Mouse (Mus musculus) heart, embryonic 16.5 days (tissue): ENCODE measurements around the gene Gm49383. TPM values are rescaled to one million over a fixed set of nuclear protein-coding genes. Genes with fewer than 3 reads are reported as not detected.
A peak's percentile ranks its signal among the peaks of the same experiment; 100 is the strongest.
"Not testable (repeated sequence)": the region's sequence is repeated elsewhere in the genome, so short reads cannot be mapped to it uniquely, and the experiment has no call there.

Source experiments
- ATAC-seq: fragments of 200-750 bp; cut with Nextera tagmentation; replicated peaks from 2 replicates; pipeline ENCODE4 v1.8.0; 2017; ENCODE audit warnings: moderate number of reproducible peaks; ENCODE audit not compliant: insufficient read depth, low FRiP score; ENCODE audit errors: extremely low read depth
- H3K27ac ChIP-seq: fragments of 300-500 bp; sonication (generic); 2 replicates; pipeline ENCODE4 v1.5.1; 2014; ENCODE audit warnings: mild to moderate bottlenecking, low read length, control low read depth, moderate library complexity
- H3K27me3 ChIP-seq: fragments of 300-500 bp; sonication (generic); 2 replicates; pipeline ENCODE4 v1.6.1; 2014; ENCODE audit warnings: low read length, mixed read lengths; ENCODE audit not compliant: control insufficient read depth, insufficient read depth
- H3K36me3 ChIP-seq: fragments of 300-500 bp; sonication (generic); 2 replicates; pipeline ENCODE4 v1.6.1; 2014; ENCODE audit not compliant: control insufficient read depth, insufficient read depth
- H3K4me1 ChIP-seq: fragments of 300-500 bp; sonication (generic); 2 replicates; pipeline ENCODE4 v1.6.1; 2014; ENCODE audit warnings: low read length, mixed read lengths; ENCODE audit not compliant: control insufficient read depth, insufficient read depth
- H3K4me2 ChIP-seq: fragments of 300-500 bp; sonication (generic); 2 replicates; pipeline ENCODE4 v1.6.1; 2014; ENCODE audit warnings: low read depth, mild to moderate bottlenecking, control low read depth, low read length
- H3K4me3 ChIP-seq: fragments of 300-500 bp; sonication (generic); 2 replicates; pipeline ENCODE4 v1.5.1; 2014; ENCODE audit warnings: mild to moderate bottlenecking, control low read depth, low read length
- H3K9ac ChIP-seq: fragments of 300-500 bp; sonication (generic); 2 replicates; pipeline ENCODE4 v1.6.1; 2014; ENCODE audit warnings: low read length, control low read depth
- H3K9me3 ChIP-seq: fragments of 300-500 bp; sonication (generic); replicated peaks from 2 replicates; pipeline ENCODE4 v1.6.1; 2016; ENCODE audit warnings: low read length; ENCODE audit not compliant: control insufficient read depth
- WGBS: fragments of 180-500 bp; shearing (Covaris S2); extraction: QIAGEN DNeasy Blood & Tissue Kit; methylation state at CpG from one replicate; pipeline ENCODE4 v1.1.7; 2014; 5-methylcytosine and 5-hydroxymethylcytosine counted together
- polyA plus RNA-seq: library from polyadenylated mRNA; unstranded; fragments of >200 nt; fragmentation: Nextera tagmentation; extraction: Ambion mirVana; gene quantifications from 2 replicates; pipeline ENCODE4 v1.2.1, GENCODE M21; 2015

The Gm49383 gene
- polyA plus RNA-seq, 1 experiment from 2014 or later: 17.6 TPM

DNA sequence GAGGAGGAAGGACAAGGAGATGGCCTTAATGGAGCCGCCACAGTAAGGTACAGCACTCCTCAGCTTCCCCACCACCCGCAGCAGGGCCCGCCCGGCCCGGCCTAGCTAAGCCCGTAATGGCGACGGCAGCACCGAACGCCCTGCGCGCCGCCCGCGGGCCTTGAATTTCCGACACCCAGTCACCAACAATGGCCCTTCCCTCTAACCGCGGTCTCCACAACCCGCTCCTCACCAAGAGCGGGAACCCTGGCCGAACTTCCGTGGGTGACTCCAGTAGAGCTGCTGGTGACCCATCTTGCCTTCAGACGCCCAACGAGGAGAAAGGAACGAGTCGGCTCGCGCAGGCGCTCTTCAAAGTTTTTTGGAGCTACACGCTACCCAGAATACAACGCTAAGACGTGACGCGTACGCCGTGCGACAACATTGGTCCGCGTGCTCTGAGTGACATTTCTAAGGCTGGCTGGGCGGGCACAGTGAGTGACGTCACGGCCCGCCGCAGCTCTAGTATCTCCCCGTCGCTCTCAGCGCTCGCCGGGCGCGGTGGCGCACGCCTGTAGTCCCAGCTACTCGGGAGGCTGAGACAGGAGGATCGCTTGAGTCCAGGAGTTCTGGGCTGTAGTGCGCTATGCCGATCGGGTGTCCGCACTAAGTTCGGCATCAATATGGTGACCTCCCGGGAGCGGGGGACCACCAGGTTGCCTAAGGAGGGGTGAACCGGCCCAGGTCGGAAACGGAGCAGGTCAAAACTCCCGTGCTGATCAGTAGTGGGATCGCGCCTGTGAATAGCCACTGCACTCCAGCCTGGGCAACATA is 37.9 kb downstream of the Gm49383 start, which contains the start of gene Rps29:
Rps29 (minus strand) TSS at position 422 of the 813 bp plus-strand sequence.
- peak; percentile 98 for ATAC-seq
- H3K4me3 ChIP-seq: peak within 1 kb of the TSS; percentile 76
- H3K9ac ChIP-seq: peak within 1 kb of the TSS; percentile 88
- H3K4me2 ChIP-seq: peak within 1 kb of the TSS; percentile 69
- H3K27me3 ChIP-seq, H3K4me1 ChIP-seq, H3K9me3 ChIP-seq: not testable (repeated sequence)
- peak within 1 kb of the TSS; percentile 96 for H3K27ac ChIP-seq
- H3K36me3 ChIP-seq: peaks cover 16% of the 10 kb centered on the region
- under 1% methylated on average over 56 of the region's 68 CpGs for WGBS

DNA sequence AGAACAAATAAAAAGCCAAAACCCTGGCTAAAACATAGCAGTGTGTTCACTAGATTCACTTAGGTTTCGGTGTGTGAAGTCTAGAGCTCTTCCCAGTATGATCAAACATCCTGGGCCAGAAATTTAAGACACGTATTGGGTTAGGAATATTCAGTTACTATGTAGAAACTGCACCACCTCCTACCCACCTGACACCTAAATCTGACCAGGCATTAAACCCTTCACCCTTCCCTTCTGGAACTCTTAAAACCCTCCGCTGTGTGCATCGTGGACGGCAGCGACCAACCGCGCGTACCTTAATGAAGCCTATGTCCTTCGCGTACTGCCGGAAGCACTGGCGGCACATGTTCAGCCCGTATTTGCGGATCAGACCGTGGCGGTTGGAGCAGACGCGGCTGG is 38.5 kb downstream of the Gm49383 start:
- WGBS: under 1% methylated on average over 19 of the region's 19 CpGs
- ATAC-seq: no peak; the same call in 1 of the 2 replicates

DNA sequence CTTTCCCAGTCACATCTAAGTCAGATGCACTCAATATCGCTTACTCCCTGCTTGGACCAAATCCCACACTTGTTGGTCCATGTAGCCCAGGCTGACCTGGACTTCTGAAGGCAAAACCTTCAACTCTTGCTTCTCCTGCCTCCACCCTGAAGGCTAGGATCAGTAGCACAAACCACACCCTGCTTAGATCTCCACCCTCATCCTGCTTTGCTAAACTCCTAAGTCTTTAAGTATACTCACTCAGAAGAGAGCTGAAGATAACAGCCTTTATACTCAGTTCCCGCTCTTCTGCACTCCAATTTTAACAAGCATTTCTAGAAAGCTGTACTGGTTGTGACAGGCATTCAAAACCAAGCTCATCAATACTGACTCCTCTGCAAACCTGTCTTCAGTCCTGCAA is 39.8 kb downstream of the Gm49383 start:
- WGBS: 95% methylated on average over 2 of the region's 2 CpGs
- Histone ChIP-seq H3K9ac (no peak overlapping the region), H3K4me1 (peaks cover 7% of the 10 kb centered on the region), H3K36me3 (peaks cover 16% of the 10 kb centered on the region), H3K27ac (no peak overlapping the region), H3K4me2 (no peak overlapping the region), H3K9me3 (no peaks in the 10 kb centered on the region), H3K27me3 (no peaks in the 10 kb centered on the region), H3K4me3 (no peak overlapping the region)
- ATAC-seq: no peak

More for the DNA sequence above, 38.5 kb downstream of the Gm49383 start:
- peak overlapping the region; percentile 88 for H3K9ac ChIP-seq
- peaks cover 7% of the 10 kb centered on the region for H3K4me1 ChIP-seq
- no peaks in the 10 kb centered on the region for H3K27me3 ChIP-seq
- no peaks in the 10 kb centered on the region for H3K9me3 ChIP-seq
- H3K36me3 ChIP-seq: peaks cover 16% of the 10 kb centered on the region
- H3K4me2 ChIP-seq: peak overlapping the region; percentile 69
- peak overlapping the region; percentile 96 for H3K27ac ChIP-seq
- peak overlapping the region; percentile 76 for H3K4me3 ChIP-seq

DNA sequence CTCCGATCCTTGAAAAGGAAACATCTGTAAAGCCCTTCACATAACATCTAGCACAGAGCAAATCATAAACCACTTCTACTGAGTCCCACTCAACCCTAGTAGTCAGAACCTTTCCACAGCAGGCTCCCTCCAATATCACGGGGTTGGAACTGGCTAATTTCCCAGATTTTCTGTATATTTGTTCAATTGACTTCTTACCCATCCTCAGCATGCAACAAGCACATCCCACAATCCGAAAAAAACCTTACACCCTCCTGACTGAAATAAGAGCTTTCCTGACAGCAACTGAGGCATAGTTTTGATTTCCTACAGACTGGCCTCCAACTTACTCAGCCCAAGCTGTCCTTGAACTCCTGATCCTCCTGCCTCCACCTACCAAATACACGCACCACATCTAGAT is 40.5 kb downstream of the Gm49383 start:
- WGBS: 84% methylated on average over 4 of the region's 4 CpGs
- Histone ChIP-seq H3K9me3 (no peaks in the 10 kb centered on the region), H3K4me1 (peaks cover 7% of the 10 kb centered on the region), H3K27me3 (no peaks in the 10 kb centered on the region), H3K4me3 (no peak overlapping the region), H3K27ac (no peak overlapping the region), H3K36me3 (peaks cover 16% of the 10 kb centered on the region), H3K9ac (no peak overlapping the region), H3K4me2 (no peak overlapping the region)
- no peak for ATAC-seq

- Histone ChIP-seq H3K27ac (no peak overlapping the region), H3K4me1 (peaks cover 7% of the 10 kb centered on the region), H3K27me3 (no peaks in the 10 kb centered on the region), H3K9ac (no peak overlapping the region), H3K9me3 (no peaks in the 10 kb centered on the region), H3K4me3 (no peak overlapping the region), H3K36me3 (peaks cover 16% of the 10 kb centered on the region), H3K4me2 (no peak overlapping the region)
- ATAC-seq: no peak
- 82% methylated on average over 2 of the region's 2 CpGs for WGBS
Measured at GRCm38 (mm10) chr12:69155923-69156322, 41.0 kb downstream of the Gm49383 start.

- no peak overlapping the region for H3K27ac ChIP-seq
- 78% methylated on average over 13 of the region's 13 CpGs for WGBS
- no peaks in the 10 kb centered on the region for H3K36me3 ChIP-seq
- H3K27me3 ChIP-seq: no peaks in the 10 kb centered on the region
- no peak overlapping the region for H3K4me2 ChIP-seq
- no peaks in the 10 kb centered on the region for H3K4me1 ChIP-seq
- H3K4me3 ChIP-seq: no peak overlapping the region
- no peak overlapping the region for H3K9ac ChIP-seq
- no peaks in the 10 kb centered on the region for H3K9me3 ChIP-seq
- ATAC-seq: no peak
Measured at GRCm38 (mm10) chr12:69150049-69150448, 46.9 kb downstream of the Gm49383 start.

DNA sequence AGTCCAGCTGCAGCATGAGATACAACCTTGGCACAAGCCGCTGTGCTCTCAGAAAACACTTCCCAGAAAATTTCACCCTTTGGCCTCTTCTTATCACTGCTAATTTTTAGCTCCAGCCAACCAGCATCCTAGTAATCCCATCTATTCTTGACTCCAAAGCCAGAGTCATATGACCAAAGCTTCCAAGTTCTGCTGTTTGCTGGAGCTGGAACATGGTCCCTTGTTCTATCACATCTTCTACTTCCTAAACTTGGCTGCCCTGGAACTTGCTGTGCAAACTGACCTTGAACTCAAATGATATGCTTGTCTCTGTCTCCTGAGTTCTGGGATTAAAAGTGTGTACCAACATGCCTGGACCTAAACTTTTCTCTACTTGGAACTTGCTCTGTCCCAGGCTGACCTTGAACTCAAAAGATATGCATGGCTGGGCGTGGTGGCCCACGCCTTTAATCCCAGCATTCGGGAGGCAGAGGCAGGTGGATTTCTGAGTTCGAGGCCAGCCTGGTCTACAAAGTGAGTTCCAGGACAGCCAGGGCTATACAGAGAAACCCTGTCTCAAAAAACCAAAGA is 49.7 kb downstream of the Gm49383 start:
- Histone ChIP-seq H3K27ac (no peak overlapping the region), H3K27me3 (no peaks in the 10 kb centered on the region), H3K36me3 (no peaks in the 10 kb centered on the region), H3K9me3 (no peaks in the 10 kb centered on the region), H3K4me2 (no peak overlapping the region), H3K4me1 (no peaks in the 10 kb centered on the region), H3K4me3 (no peak overlapping the region), H3K9ac (no peak overlapping the region)
- no peak for ATAC-seq
- 81% methylated on average over 5 of the region's 5 CpGs for WGBS

DNA sequence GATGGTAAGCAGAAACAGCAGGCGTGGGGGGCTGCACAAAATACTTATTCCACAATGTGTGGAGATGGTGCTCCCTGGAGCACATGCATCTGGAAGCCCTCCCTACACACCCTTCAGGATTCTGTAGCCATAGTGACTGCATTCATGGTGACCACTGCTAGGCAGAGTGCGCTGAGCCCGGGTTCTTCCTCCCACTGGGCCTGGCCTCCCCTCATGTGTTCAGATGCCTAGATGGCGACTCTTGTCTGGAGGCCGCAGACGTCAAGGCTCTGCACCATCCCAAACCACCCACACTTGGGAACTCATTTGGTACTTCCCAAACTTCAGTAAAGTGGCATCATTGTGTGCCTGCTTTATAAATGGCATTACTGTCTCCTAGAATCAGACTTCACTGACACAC is 53.4 kb downstream of the Gm49383 start:
- no peak for ATAC-seq
- H3K4me1 ChIP-seq: no peaks in the 10 kb centered on the region
- 79% methylated on average over 6 of the region's 6 CpGs for WGBS
- H3K27ac ChIP-seq: no peak overlapping the region
- no peaks in the 10 kb centered on the region for H3K36me3 ChIP-seq
- H3K4me2 ChIP-seq: no peak overlapping the region
- no peaks in the 10 kb centered on the region for H3K27me3 ChIP-seq
- H3K9ac ChIP-seq: no peak overlapping the region
- H3K4me3 ChIP-seq: no peak overlapping the region
- no peaks in the 10 kb centered on the region for H3K9me3 ChIP-seq

GRCm38 (mm10) chr12:69139841-69140240 is 57.1 kb downstream of the Gm49383 start:
- H3K27me3 ChIP-seq: no peaks in the 10 kb centered on the region
- no peak overlapping the region for H3K27ac ChIP-seq
- WGBS: 84% methylated on average over 7 of the region's 7 CpGs
- H3K4me2 ChIP-seq: no peak overlapping the region
- ATAC-seq: no peak
- no peaks in the 10 kb centered on the region for H3K9me3 ChIP-seq
- H3K9ac ChIP-seq: no peak overlapping the region
- no peaks in the 10 kb centered on the region for H3K36me3 ChIP-seq
- H3K4me3 ChIP-seq: no peak overlapping the region
- no peaks in the 10 kb centered on the region for H3K4me1 ChIP-seq
